Comparison of ENCODE assay signal across 15 mouse cellular contexts in genomic region chr6:134515416-134515815, GRCm38 (mm10). TPM values are rescaled to one million over a fixed set of nuclear protein-coding genes. Genes with fewer than 3 reads are reported as not detected.
A peak's percentile ranks its signal among the peaks of the same experiment; 100 is the strongest.
DNase-seq lines count a peak whose midpoint lies in the region; ATAC-seq and TF ChIP-seq lines count a peak whose summit lies in the region.
"Had no signal": no experiment of that assay in that cellular context is flagged by ENCODE, and none has a peak within 500 bp of the region (broad histone marks: within the 10 kb centered on the region; RNA-seq: fewer than 3 reads in every experiment).

No protein-coding gene starts in this region.

- intact Hi-C loops in gastrocnemius, adult 2 months (cut with DNase I), result no loop called here

- H3K4me3 ChIP-seq in gastrocnemius, adult 2 months, result no peak overlapping the region
- no peak overlapping the region for H3K4me3 ChIP-seq in midbrain, embryonic 12.5 days
- no peak overlapping the region for H3K4me3 ChIP-seq in midbrain, embryonic 14.5 days (replicated peaks; ENCODE audit: low read depth, low read length)
- no peak overlapping the region for H3K4me3 ChIP-seq in liver, embryonic 12.5 days
- H3K4me3 ChIP-seq: limb, embryonic 12.5 days; myocyte had no signal

- peak overlapping the region; percentile 41; the same call in 1 of the 2 replicates for H3K27ac ChIP-seq in gastrocnemius, adult 2 months
- H3K27ac ChIP-seq in midbrain, embryonic 12.5 days (replicated peaks), result no peak overlapping the region
- no peak overlapping the region for H3K27ac ChIP-seq in midbrain, embryonic 14.5 days (replicated peaks; ENCODE audit: low read depth, low read length)
- no peak overlapping the region for H3K27ac ChIP-seq in liver, embryonic 12.5 days

- peaks cover 3% of the 10 kb centered on the region; the same call in 1 of the 2 replicates for H3K36me3 ChIP-seq in midbrain, embryonic 12.5 days
- H3K36me3 ChIP-seq in midbrain, embryonic 14.5 days (ENCODE audit: control insufficient read depth, insufficient read depth, low read length), result no peaks in the 10 kb centered on the region
- H3K36me3 ChIP-seq in liver, embryonic 12.5 days, result peaks cover 16% of the 10 kb centered on the region

- no peaks in the 10 kb centered on the region for H3K9me3 ChIP-seq in midbrain, embryonic 12.5 days
- H3K9me3 ChIP-seq in midbrain, embryonic 14.5 days (ENCODE audit: control insufficient read depth, low read length), result no peaks in the 10 kb centered on the region
- no peaks in the 10 kb centered on the region for H3K9me3 ChIP-seq in liver, embryonic 12.5 days (replicated peaks)
- H3K9me3 ChIP-seq: limb, embryonic 12.5 days had no signal

- H3K27me3 ChIP-seq in midbrain, embryonic 12.5 days, result no peaks in the 10 kb centered on the region
- H3K27me3 ChIP-seq in midbrain, embryonic 14.5 days (ENCODE audit: control insufficient read depth, insufficient read depth, low read length), result no peaks in the 10 kb centered on the region
- H3K27me3 ChIP-seq in liver, embryonic 12.5 days (replicated peaks), result no peaks in the 10 kb centered on the region
- H3K27me3 ChIP-seq: limb, embryonic 12.5 days; Patski had no signal

- DNase-seq in gastrocnemius, adult 2 months, result no peak
- DNase-seq in gastrocnemius, postnatal 4 days (ENCODE audit: low spot score in 2 of 2), result no peak
- DNase-seq in midbrain, embryonic 14.5 days, result no peak
- DNase-seq in yolk sac, embryonic 10.5 days (ENCODE audit: low spot score), result peak; percentile 81
- DNase-seq in cerebellum, adult 9-10 months, result no peak
- DNase-seq: cerebellum, postnatal 25 days; gastrocnemius, postnatal 36 days; heart, postnatal 4 days; right cerebral cortex, adult 18-20 months had no signal

- peak; percentile 65 for ATAC-seq in midbrain, embryonic 12.5 days (ENCODE audit: low FRiP score, low read depth)
- no peak for ATAC-seq in midbrain, embryonic 14.5 days (ENCODE audit: low FRiP score, low TSS enrichment)
- peak; percentile 59 for ATAC-seq in liver, embryonic 12.5 days
- ATAC-seq in erythroblast, adult 5-6 weeks (replicated peaks; ENCODE audit: low FRiP score, poor library complexity, severe bottlenecking), result no peak
- ATAC-seq: Patski had no signal

- H3K9ac ChIP-seq in midbrain, embryonic 12.5 days (replicated peaks), result no peak overlapping the region
- no peak overlapping the region for H3K9ac ChIP-seq in midbrain, embryonic 14.5 days (replicated peaks; ENCODE audit: low read length)
- no peak overlapping the region for H3K9ac ChIP-seq in liver, embryonic 12.5 days
- H3K9ac ChIP-seq: limb, embryonic 12.5 days had no signal

- WGBS in midbrain, embryonic 12.5 days, result 59% methylated on average over 4 of the region's 4 CpGs
- 71% methylated on average over 4 of the region's 4 CpGs for WGBS in midbrain, embryonic 14.5 days
- WGBS in liver, embryonic 12.5 days (ENCODE audit: insufficient replicate concordance), result 69% methylated on average over 4 of the region's 4 CpGs

- peaks cover 14% of the 10 kb centered on the region for H3K4me1 ChIP-seq in midbrain, embryonic 12.5 days
- H3K4me1 ChIP-seq in midbrain, embryonic 14.5 days (ENCODE audit: control insufficient read depth, insufficient read depth, low read length), result no peaks in the 10 kb centered on the region
- H3K4me1 ChIP-seq in liver, embryonic 12.5 days, result peaks cover 18% of the 10 kb centered on the region

- TF ChIP-seq CTCF in gastrocnemius, adult 2 months (IDR thresholded peaks at IDR 0.05), result no peak

- no peak overlapping the region for H3K4me2 ChIP-seq in midbrain, embryonic 12.5 days (replicated peaks)
- no peak overlapping the region for H3K4me2 ChIP-seq in midbrain, embryonic 14.5 days (ENCODE audit: low read length)
- H3K4me2 ChIP-seq in liver, embryonic 12.5 days, result no peak overlapping the region
- H3K4me2 ChIP-seq: limb, embryonic 12.5 days had no signal

RNA-seq across cellular contexts. Expression of gene Lrp6, which starts 51.3 kb away (rescaled TPM):
- 10 to 100 TPM; 45.0 to 46.7 TPM for total RNA-seq in gastrocnemius, adult 2 months (2021)
- 10 to 100 TPM; 68.0 to 68.1 TPM for total RNA-seq in gastrocnemius, postnatal 4 days (2021)
- 33.7 and 36.2 TPM in 2 replicates for polyA plus RNA-seq in midbrain, embryonic 12.5 days (2016; fragmentation: Nextera tagmentation; extraction: Ambion mirVana)
- 23.0 and 26.8 TPM in 2 replicates for polyA plus RNA-seq in midbrain, embryonic 14.5 days (2014; fragmentation: Nextera tagmentation; extraction: Ambion mirVana)
- polyA plus RNA-seq in liver, embryonic 12.5 days (2016; fragmentation: Nextera tagmentation; extraction: Ambion mirVana), result 12.6 and 13.1 TPM in 2 replicates
- 2.3 and 6.0 TPM in 2 replicates for total RNA-seq in erythroblast, adult 5-6 weeks (2015; ENCODE audit: low replicate concordance)
- 5.2 and 7.9 TPM in 2 replicates for total RNA-seq in erythroblast, adult 5-6 weeks (2017; ENCODE audit: low replicate concordance)

Comparison
In these comparisons a context has a peak if more than half of its experiments do, and no peak if none do; other contexts are left out.
1. ATAC-seq: peak in midbrain, embryonic 12.5 days (single experiment) and liver, embryonic 12.5 days (single experiment); none in midbrain, embryonic 14.5 days (single experiment) and erythroblast, adult 5-6 weeks (single experiment).
2. RNA of gene Lrp6, which starts 51.3 kb away (total RNA-seq): 68.0 to 68.1 TPM in gastrocnemius, postnatal 4 days and 45.0 to 46.7 TPM in gastrocnemius, adult 2 months; 2.3 to 7.9 TPM in erythroblast, adult 5-6 weeks; every median in the first group is over 4 times any median in the second.